ENCODE assay signal across 14 mouse cellular contexts in the genomic region with DNA sequence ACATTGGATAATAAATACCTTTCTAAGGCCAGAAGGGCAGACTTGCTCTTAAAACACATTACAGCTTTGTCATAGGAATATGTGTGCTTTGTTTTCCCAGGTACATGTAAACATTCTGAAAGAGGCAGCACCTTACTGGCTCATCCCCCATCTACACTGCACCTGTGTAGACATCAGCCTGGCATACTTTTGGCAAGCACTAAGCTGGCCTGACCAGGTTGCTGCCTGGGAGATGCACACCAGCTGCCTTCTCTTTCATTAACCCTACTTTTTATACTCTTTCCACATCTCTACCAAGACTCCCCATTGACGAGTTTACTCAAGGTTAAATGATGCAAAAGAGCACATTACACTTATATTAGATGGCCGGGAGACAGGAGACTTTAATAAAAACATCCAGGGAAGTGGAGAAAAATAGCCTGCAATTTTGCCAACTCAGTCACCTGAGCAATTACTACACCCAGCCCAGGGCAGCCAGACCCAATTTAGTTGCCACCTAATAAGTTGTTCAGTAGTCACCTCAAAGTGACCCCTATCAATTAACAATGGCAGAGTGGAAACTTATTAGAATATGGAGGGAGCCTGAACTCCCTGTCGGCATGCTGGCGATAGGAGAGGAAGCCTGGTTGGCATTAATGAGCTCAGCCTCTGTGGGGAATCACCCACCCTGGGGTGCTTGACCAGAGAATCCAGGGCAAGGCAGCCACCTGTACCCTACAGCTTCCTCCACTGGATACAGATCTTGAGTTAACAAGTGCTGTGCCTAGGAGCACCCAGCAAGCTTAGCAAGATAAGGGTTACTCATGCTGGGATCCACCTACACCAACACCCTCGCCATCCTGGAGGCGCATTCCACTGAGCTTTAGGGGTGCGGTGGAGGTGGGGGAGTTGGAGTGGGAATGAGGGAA. TPM values are rescaled to one million over a fixed set of nuclear protein-coding genes. Genes with fewer than 3 reads are reported as not detected.
A peak's percentile ranks its signal among the peaks of the same experiment; 100 is the strongest.
DNase-seq lines count a peak whose midpoint lies in the region; ATAC-seq lines count a peak whose summit lies in the region.
"Had no signal": no experiment of that assay in that cellular context is flagged by ENCODE, and none has a peak within 500 bp of the region (broad histone marks: within the 10 kb centered on the region; RNA-seq: fewer than 3 reads in every experiment).

No protein-coding gene starts in this region.

- no peak overlapping the region for H3K27ac ChIP-seq in forebrain, embryonic 11.5 days (ENCODE audit: low read depth, low read length)
- H3K27ac ChIP-seq in forebrain, embryonic 15.5 days (replicated peaks), result no peak overlapping the region
- H3K27ac ChIP-seq in liver, embryonic 11.5 days (ENCODE audit: low read depth, low read length), result no peak overlapping the region
- peak overlapping the region; percentile 25; the same call in 1 of the 2 replicates for H3K27ac ChIP-seq in liver, embryonic 16.5 days (ENCODE audit: low read length)
- H3K27ac ChIP-seq: forebrain, embryonic 10.5 days; midbrain, embryonic 12.5 days had no signal

- WGBS in forebrain, embryonic 11.5 days, result 59% methylated on average over 7 of the region's 7 CpGs
- 54% methylated on average over 7 of the region's 7 CpGs for WGBS in forebrain, embryonic 15.5 days
- WGBS in liver, embryonic 11.5 days, result 61% methylated on average over 7 of the region's 7 CpGs
- WGBS in liver, embryonic 16.5 days (ENCODE audit: insufficient replicate concordance), result 59% methylated on average over 7 of the region's 7 CpGs

- H3K27me3 ChIP-seq in forebrain, embryonic 11.5 days (ENCODE audit: control insufficient read depth, insufficient read depth, low read length), result no peaks in the 10 kb centered on the region
- no peaks in the 10 kb centered on the region for H3K27me3 ChIP-seq in forebrain, embryonic 15.5 days
- H3K27me3 ChIP-seq in liver, embryonic 11.5 days (replicated peaks; ENCODE audit: control insufficient read depth, insufficient read depth, low read length), result no peaks in the 10 kb centered on the region
- H3K27me3 ChIP-seq in liver, embryonic 16.5 days (ENCODE audit: control insufficient read depth, insufficient read depth, low read depth, low read length), result no peaks in the 10 kb centered on the region
- H3K27me3 ChIP-seq: midbrain, embryonic 12.5 days; Patski had no signal

- peak; percentile 35 for DNase-seq in forebrain, embryonic 11.5 days (ENCODE audit: low spot score)
- DNase-seq in liver, result peak; percentile 55
- no peak for DNase-seq in liver, embryonic 11.5 days (ENCODE audit: low spot score)
- no peak for DNase-seq in heart, postnatal 4 days
- DNase-seq: lung, postnatal 14 days; thymus, postnatal 4 days had no signal

- no peaks in the 10 kb centered on the region for H3K9me3 ChIP-seq in forebrain, embryonic 11.5 days (ENCODE audit: control insufficient read depth, low read length)
- H3K9me3 ChIP-seq in forebrain, embryonic 15.5 days, result no peaks in the 10 kb centered on the region
- H3K9me3 ChIP-seq in liver, embryonic 11.5 days (ENCODE audit: control insufficient read depth, low read length), result no peaks in the 10 kb centered on the region
- H3K9me3 ChIP-seq in liver, embryonic 16.5 days (replicated peaks; ENCODE audit: control insufficient read depth, low read length), result no peaks in the 10 kb centered on the region
- H3K9me3 ChIP-seq: forebrain, embryonic 10.5 days; midbrain, embryonic 12.5 days had no signal

- ATAC-seq in forebrain, embryonic 11.5 days (replicated peaks; ENCODE audit: low FRiP score), result no peak
- no peak for ATAC-seq in forebrain, embryonic 15.5 days (replicated peaks)
- ATAC-seq in liver, embryonic 11.5 days (replicated peaks; ENCODE audit: low FRiP score), result no peak
- ATAC-seq in erythroid progenitor cell, adult 5-6 weeks (replicated peaks; ENCODE audit: low FRiP score, poor library complexity, severe bottlenecking), result peak; percentile 55
- peak; percentile 60 for ATAC-seq in liver, embryonic 16.5 days (ENCODE audit: low read depth)
- no peak for ATAC-seq in activated CD4-positive, CD25-positive, alpha-beta regulatory T cell, adult 4 months
- ATAC-seq: Patski had no signal

- H3K4me3 ChIP-seq in forebrain, embryonic 11.5 days (ENCODE audit: low read depth, low read length), result no peak overlapping the region
- no peak overlapping the region for H3K4me3 ChIP-seq in forebrain, embryonic 15.5 days
- no peak overlapping the region for H3K4me3 ChIP-seq in liver, embryonic 11.5 days (ENCODE audit: low read depth, low read length)
- no peak overlapping the region for H3K4me3 ChIP-seq in liver, embryonic 16.5 days (ENCODE audit: low read depth, low read length)
- H3K4me3 ChIP-seq: forebrain, embryonic 10.5 days; midbrain, embryonic 12.5 days; myocyte had no signal

- no peak overlapping the region for H3K9ac ChIP-seq in forebrain, embryonic 11.5 days (ENCODE audit: low read length)
- H3K9ac ChIP-seq in forebrain, embryonic 15.5 days (replicated peaks), result no peak overlapping the region
- no peak overlapping the region for H3K9ac ChIP-seq in liver, embryonic 11.5 days (ENCODE audit: low read depth, low read length)
- no peak overlapping the region for H3K9ac ChIP-seq in liver, embryonic 16.5 days (ENCODE audit: low read depth, low read length)
- H3K9ac ChIP-seq: midbrain, embryonic 12.5 days had no signal

- no peak overlapping the region for H3K4me2 ChIP-seq in forebrain, embryonic 11.5 days (ENCODE audit: low read depth, low read length, severe bottlenecking)
- H3K4me2 ChIP-seq in forebrain, embryonic 15.5 days (replicated peaks), result no peak overlapping the region
- H3K4me2 ChIP-seq in liver, embryonic 11.5 days, result no peak overlapping the region
- no peak overlapping the region for H3K4me2 ChIP-seq in liver, embryonic 16.5 days (ENCODE audit: low read depth, low read length)
- H3K4me2 ChIP-seq: midbrain, embryonic 12.5 days had no signal

- 0 out of 2 replicates have a peak, but pooled peaks cover under 1% of the 10 kb centered on the region for H3K4me1 ChIP-seq in forebrain, embryonic 11.5 days (replicated peaks; ENCODE audit: control insufficient read depth, insufficient read depth, low read length)
- H3K4me1 ChIP-seq in forebrain, embryonic 15.5 days, result peaks cover 6% of the 10 kb centered on the region
- H3K4me1 ChIP-seq in liver, embryonic 11.5 days (replicated peaks; ENCODE audit: control insufficient read depth, insufficient read depth, low read length), result peaks cover 42% of the 10 kb centered on the region
- peaks cover 69% of the 10 kb centered on the region for H3K4me1 ChIP-seq in liver, embryonic 16.5 days (ENCODE audit: control insufficient read depth, low read depth, low read length)

- H3K36me3 ChIP-seq in forebrain, embryonic 11.5 days (ENCODE audit: control insufficient read depth, insufficient read depth, low read length), result no peaks in the 10 kb centered on the region
- H3K36me3 ChIP-seq in forebrain, embryonic 15.5 days, result no peaks in the 10 kb centered on the region
- H3K36me3 ChIP-seq in liver, embryonic 11.5 days (ENCODE audit: control insufficient read depth, insufficient read depth, low read length), result 0 out of 2 replicates have a peak, but pooled peaks cover 3% of the 10 kb centered on the region
- H3K36me3 ChIP-seq in liver, embryonic 16.5 days (ENCODE audit: control insufficient read depth, insufficient read depth), result peaks cover 20% of the 10 kb centered on the region; the same call in 1 of the 2 replicates

RNA-seq across cellular contexts. Expression of a gene that starts 37.0 kb away (rescaled TPM):
- polyA plus RNA-seq in forebrain, embryonic 11.5 days (2014; fragmentation: Nextera tagmentation; extraction: Ambion mirVana), result 16.9 and 18.5 TPM in 2 replicates
- 10.9 and 11.3 TPM in 2 replicates for polyA plus RNA-seq in forebrain, embryonic 15.5 days (2015; fragmentation: Nextera tagmentation; extraction: Ambion mirVana)
- 11.0 and 11.6 TPM in 2 replicates for polyA plus RNA-seq in liver, embryonic 11.5 days (2014; fragmentation: Nextera tagmentation; extraction: Ambion mirVana)
- total RNA-seq in erythroid progenitor cell, adult 5-6 weeks (2015; ENCODE audit: low replicate concordance), result 97.7 and 102 TPM in 2 replicates
- total RNA-seq in erythroid progenitor cell, adult 5-6 weeks (2017; ENCODE audit: low replicate concordance), result 107 and 114 TPM in 2 replicates
- 6.7 and 8.2 TPM in 2 replicates for polyA plus RNA-seq in liver, embryonic 16.5 days (2015; fragmentation: Nextera tagmentation; extraction: Ambion mirVana)
- under 1 TPM; 0.17 to 0.23 TPM for polyA plus RNA-seq in activated CD4-positive, CD25-positive, alpha-beta regulatory T cell, adult 4 months (2017; shearing (Covaris generic))
- 10 to 100 TPM in 1 of 2 experiments, 1 to 10 TPM in 1; 8.2 to 10.6 TPM for total RNA-seq in heart, postnatal 4 days (2021)

Comparison
In these comparisons a context has a peak if more than half of its experiments do, and no peak if none do; other contexts are left out.
1. ATAC-seq: peak in erythroid progenitor cell, adult 5-6 weeks (single experiment) and liver, embryonic 16.5 days (single experiment); none in forebrain, embryonic 11.5 days (single experiment), forebrain, embryonic 15.5 days (single experiment), liver, embryonic 11.5 days (single experiment) and activated CD4-positive, CD25-positive, alpha-beta regulatory T cell, adult 4 months (single experiment).
2. DNase-seq: peak in forebrain, embryonic 11.5 days (single experiment) and liver (single experiment); none in liver, embryonic 11.5 days (single experiment) and heart, postnatal 4 days (single experiment).